Comparison of ENCODE assay signal across 22 mouse cellular contexts in the genomic region with DNA sequence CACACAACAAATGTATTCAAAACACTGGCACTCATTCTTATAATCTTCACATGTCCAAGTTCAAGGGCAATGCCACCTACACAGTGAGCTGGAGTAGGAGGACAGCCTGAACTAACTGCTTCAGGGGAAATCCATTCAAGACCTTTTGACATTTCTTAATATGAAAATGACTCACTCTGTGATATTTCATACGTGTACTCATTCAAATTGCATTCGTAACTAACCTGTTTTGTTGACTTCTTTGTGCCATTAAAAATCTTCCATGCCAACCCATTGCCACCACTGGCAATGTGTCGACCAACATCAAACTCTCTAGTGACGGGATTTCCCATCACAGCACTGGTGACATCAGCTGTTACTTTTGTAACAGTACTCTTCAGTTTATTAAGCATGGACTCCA. TPM values are rescaled to one million over a fixed set of nuclear protein-coding genes. Genes with fewer than 3 reads are reported as not detected.
A peak's percentile ranks its signal among the peaks of the same experiment; 100 is the strongest.
DNase-seq lines count a peak whose midpoint lies in the region; ATAC-seq and TF ChIP-seq lines count a peak whose summit lies in the region.
"Had no signal": no experiment of that assay in that cellular context is flagged by ENCODE, and none has a peak within 500 bp of the region (broad histone marks: within the 10 kb centered on the region; RNA-seq: fewer than 3 reads in every experiment).

No protein-coding gene starts in this region.

- H3K4me1 ChIP-seq in midbrain, postnatal 0 days (ENCODE audit: insufficient read depth, low read length) = no peaks in the 10 kb centered on the region
- H3K4me1 ChIP-seq: embryonic facial prominence, embryonic 12.5 days had no signal

- no peak for TF ChIP-seq CTCF in midbrain, postnatal 0 days (IDR thresholded peaks at IDR 0.05)

- no peaks in the 10 kb centered on the region for H3K9me3 ChIP-seq in midbrain, postnatal 0 days (ENCODE audit: low read length)
- H3K9me3 ChIP-seq: embryonic facial prominence, embryonic 10.5 days; embryonic facial prominence, embryonic 12.5 days; forebrain, embryonic 13.5 days; forebrain, embryonic 15.5 days; G1E had no signal

- DNase-seq in 3T3-L1 (ENCODE audit: low read depth, low spot score) (peak; percentile 27), liver (no peak)
- DNase-seq in CD4-positive, CD25-positive, alpha-beta regulatory T cell, adult 2 months (ENCODE audit: low read depth, low spot score) = peak; percentile 65
- DNase-seq in induced T-regulatory cell, adult 2 months (ENCODE audit: low read depth) = peak; percentile 64
- no peak for DNase-seq in midbrain, postnatal 0 days (ENCODE audit: low spot score)
- no peak for DNase-seq in lung, postnatal 4 days
- DNase-seq in heart, adult 8-10 months (ENCODE audit: low spot score) = no peak
- DNase-seq: adrenal gland, adult 2 months; adrenal gland, postnatal 10 days; adrenal gland, postnatal 36 days; cerebellum, adult 11-12 months; cerebellum, adult 9-10 months; cerebellum, postnatal 10 days; forebrain, postnatal 0 days had no signal

- ATAC-seq in activated CD4-positive, CD25-positive, alpha-beta regulatory T cell, adult 4 months = peak; percentile 79
- ATAC-seq in midbrain, postnatal 0 days (ENCODE audit: low FRiP score) = no peak
- ATAC-seq: forebrain, embryonic 13.5 days; forebrain, embryonic 15.5 days; forebrain, postnatal 0 days; Patski had no signal

- peaks cover 5% of the 10 kb centered on the region for H3K36me3 ChIP-seq in midbrain, postnatal 0 days (ENCODE audit: insufficient read depth, low read length)
- H3K36me3 ChIP-seq: forebrain, embryonic 15.5 days had no signal

- H3K4me3 ChIP-seq in midbrain, postnatal 0 days (ENCODE audit: low read depth, low read length) = no peak overlapping the region
- H3K4me3 ChIP-seq: embryonic facial prominence, embryonic 10.5 days; embryonic facial prominence, embryonic 12.5 days; forebrain, embryonic 13.5 days; forebrain, embryonic 15.5 days had no signal

- H3K4me2 ChIP-seq in midbrain, postnatal 0 days (ENCODE audit: low read depth, low read length, poor library complexity, severe bottlenecking) = no peak overlapping the region
- H3K4me2 ChIP-seq: embryonic facial prominence, embryonic 12.5 days; forebrain, embryonic 13.5 days; forebrain, embryonic 15.5 days had no signal

- no peaks in the 10 kb centered on the region for H3K27me3 ChIP-seq in midbrain, postnatal 0 days (ENCODE audit: insufficient read depth, low read length)
- H3K27me3 ChIP-seq: CH12.LX; embryonic facial prominence, embryonic 12.5 days; forebrain, embryonic 13.5 days; forebrain, embryonic 15.5 days; Patski had no signal

- no peak overlapping the region for H3K27ac ChIP-seq in midbrain, postnatal 0 days (ENCODE audit: low read depth, low read length)
- H3K27ac ChIP-seq: embryonic facial prominence, embryonic 10.5 days; embryonic facial prominence, embryonic 12.5 days; forebrain, embryonic 13.5 days; forebrain, embryonic 15.5 days had no signal

- 95% methylated on average over 4 of the region's 4 CpGs for WGBS in midbrain, postnatal 0 days

- H3K9ac ChIP-seq in midbrain, postnatal 0 days (replicated peaks; ENCODE audit: low read length, poor library complexity, severe bottlenecking) = no peak overlapping the region
- H3K9ac ChIP-seq: embryonic facial prominence, embryonic 12.5 days; forebrain, embryonic 13.5 days; forebrain, embryonic 15.5 days; forebrain, postnatal 0 days had no signal

RNA-seq across cellular contexts. Expression of a gene that starts 8.0 kb away (rescaled TPM):
- 1 to 10 TPM; 7.6 to 9.0 TPM for polyA plus RNA-seq in activated CD4-positive, CD25-positive, alpha-beta regulatory T cell, adult 4 months (2017; shearing (Covaris generic))
- total RNA-seq in midbrain, postnatal 0 days (2014; rRNA removed) = 35.6 and 45.4 TPM in 2 replicates
- 5.8 and 7.0 TPM in 2 replicates for polyA plus RNA-seq in midbrain, postnatal 0 days (2015; fragmentation: Nextera tagmentation; extraction: Ambion mirVana)
- 10 to 100 TPM; 13.7 to 18.6 (median 17.9) TPM for total RNA-seq in heart, adult 8-10 months (2022)

RNA-seq across cellular contexts. Expression of a gene that starts 54.0 kb away (rescaled TPM):
- 10 to 100 TPM; 46.8 to 50.2 TPM for polyA plus RNA-seq in activated CD4-positive, CD25-positive, alpha-beta regulatory T cell, adult 4 months (2017; shearing (Covaris generic))
- 30.5 and 37.3 TPM in 2 replicates for total RNA-seq in midbrain, postnatal 0 days (2014; rRNA removed)
- 59.4 and 63.9 TPM in 2 replicates for polyA plus RNA-seq in midbrain, postnatal 0 days (2015; fragmentation: Nextera tagmentation; extraction: Ambion mirVana)
- total RNA-seq in heart, adult 8-10 months (2022) = 10 to 100 TPM; 11.1 to 13.7 (median 12.9) TPM

RNA-seq across cellular contexts. Expression of a gene that starts 57.0 kb away (rescaled TPM):
- polyA plus RNA-seq in activated CD4-positive, CD25-positive, alpha-beta regulatory T cell, adult 4 months (2017; shearing (Covaris generic)) = under 1 TPM in 1 of 2 experiments, not detected in 1; 0.29 TPM
- 1.9 and 3.7 TPM in 2 replicates for total RNA-seq in midbrain, postnatal 0 days (2014; rRNA removed)
- polyA plus RNA-seq in midbrain, postnatal 0 days (2015; fragmentation: Nextera tagmentation; extraction: Ambion mirVana) = 0.76 and 0.93 TPM in 2 replicates
- total RNA-seq in heart, adult 8-10 months (2022) = not detected
- total RNA-seq: adrenal gland, adult 2 months; CH12.LX had no signal
- polyA plus RNA-seq: adrenal gland, adult 2 months; G1E had no signal

Comparison
In these comparisons a context has a peak if more than half of its experiments do, and no peak if none do; other contexts are left out.
1. DNase-seq: peak in 3T3-L1 (single experiment), CD4-positive, CD25-positive, alpha-beta regulatory T cell, adult 2 months (single experiment) and induced T-regulatory cell, adult 2 months (single experiment); none in liver (single experiment), midbrain, postnatal 0 days (single experiment), lung, postnatal 4 days (0 of 2) and heart, adult 8-10 months (single experiment).